Mouse (Mus musculus) CH12.LX (cell line): ENCODE data around the gene Ddn. TPM values are rescaled to one million over a fixed set of nuclear protein-coding genes. Genes with fewer than 3 reads are reported as not detected.

Experiments used
- DNase-seq: peaks from one replicate; pipeline ENCODE4 v3.0.0-alpha.2; 2013; ENCODE audit errors: extremely low read depth
- H3K27ac ChIP-seq: 2 replicates; pipeline ENCODE4 v1.5.1; 2012; ENCODE audit warnings: low read depth, mild to moderate bottlenecking, control low read depth, moderate library complexity; ENCODE audit not compliant: insufficient read depth
- H3K27me3 ChIP-seq: replicated peaks from 2 replicates; pipeline ENCODE3; 2012; ENCODE audit warnings: inconsistent platforms
- H3K36me3 ChIP-seq, 2 experiments: replicated peaks in 1 of 2; 2 replicates each; pipeline versions ENCODE3 to v1.6.1; 2012; ENCODE audit warnings: inconsistent platforms in 1 of 2, low read length in 1 of 2, mild to moderate bottlenecking in 1 of 2, mixed read lengths in 1 of 2, moderate library complexity in 1 of 2; ENCODE audit not compliant: control insufficient read depth in 1 of 2, insufficient read depth in 1 of 2
- H3K4me1 ChIP-seq, 2 experiments: 2 replicates each; pipeline ENCODE4 v1.6.1; 2012; ENCODE audit warnings: inconsistent platforms in 1 of 2, moderate library complexity in 1 of 2; ENCODE audit not compliant: insufficient read depth in 2 of 2, control insufficient read depth in 1 of 2
- H3K4me2 ChIP-seq: 2 replicates; pipeline ENCODE4 v1.6.1; 2012; ENCODE audit warnings: low read depth, mild to moderate bottlenecking, control low read depth; ENCODE audit not compliant: poor library complexity, insufficient read depth, severe bottlenecking
- H3K4me3 ChIP-seq, 3 experiments: fragments of 150-350 bp in 1 of 3; sonication (generic) in 1 of 3; replicated peaks in 1 of 3; 2 replicates each; pipeline versions ENCODE3 to v1.5.1; 2011 to 2012; ENCODE audit warnings: low read depth in 2 of 3, low read length in 2 of 3, mild to moderate bottlenecking in 2 of 3, moderate library complexity in 2 of 3, control low read depth in 1 of 3, improper control_type of control experiment in 1 of 3, inconsistent platforms in 1 of 3, mixed read lengths in 1 of 3; ENCODE audit not compliant: poor library complexity in 1 of 3
- H3K79me2 ChIP-seq: replicated peaks from 2 replicates; pipeline ENCODE4 v1.6.1; 2012; ENCODE audit warnings: mild to moderate bottlenecking, moderate library complexity; ENCODE audit not compliant: control insufficient read depth, poor library complexity, insufficient read depth, severe bottlenecking; ENCODE audit errors: extremely low read depth
- H3K9ac ChIP-seq: 2 replicates; pipeline ENCODE4 v1.6.1; 2012; ENCODE audit warnings: low read depth, mild to moderate bottlenecking, control low read depth, moderate library complexity; ENCODE audit not compliant: insufficient read depth
- H3K9me3 ChIP-seq: replicated peaks from 2 replicates; pipeline ENCODE3; 2012; ENCODE audit warnings: low read length, inconsistent platforms, mixed read lengths
- BHLHE40 ChIP-seq: IDR thresholded peaks from 2 replicates; pipeline ENCODE4 v1.6.1; 2011; ENCODE audit warnings: mild to moderate bottlenecking, low read depth, low read length, improper control_type of control experiment
- CHD2 ChIP-seq: IDR thresholded peaks from 2 replicates; pipeline ENCODE4 v1.6.1; 2011; ENCODE audit warnings: low read length, improper control_type of control experiment
- CTCF ChIP-seq, 2 experiments: IDR thresholded peaks in 1 of 2; conservative IDR thresholded peaks in 1 of 2; 2 replicates each; pipeline ENCODE4 v1.5.1; 2011 to 2012; ENCODE audit warnings: low read depth in 2 of 2, low read length in 2 of 2, improper control_type of control experiment in 1 of 2, inconsistent platforms in 1 of 2, mild to moderate bottlenecking in 1 of 2, moderate library complexity in 1 of 2
- E2F4 ChIP-seq: IDR thresholded peaks from 2 replicates; pipeline ENCODE4 v1.6.1; 2011; ENCODE audit warnings: low read depth, low read length, improper control_type of control experiment; ENCODE audit not compliant: insufficient replicate concordance
- ELF1 ChIP-seq: IDR thresholded peaks from 2 replicates; pipeline ENCODE4 v1.6.1; 2014; ENCODE audit warnings: low read depth, mild to moderate bottlenecking, inconsistent platforms, low read length, improper control_type of control experiment
- JUND ChIP-seq: conservative IDR thresholded peaks from 2 replicates; pipeline ENCODE4 v1.6.1; 2011; ENCODE audit warnings: low read depth, low read length, improper control_type of control experiment
- KAT2A ChIP-seq: IDR thresholded peaks from 2 replicates; pipeline ENCODE4 v1.6.1; 2012; ENCODE audit warnings: low read length, improper control_type of control experiment, inconsistent platforms; ENCODE audit not compliant: insufficient replicate concordance
- MAX ChIP-seq: IDR thresholded peaks from 2 replicates; pipeline ENCODE4 v1.6.1; 2011; ENCODE audit warnings: low read length, improper control_type of control experiment
- MAZ ChIP-seq: IDR thresholded peaks from 2 replicates; pipeline ENCODE4 v1.6.1; 2012; ENCODE audit warnings: low read depth, mild to moderate bottlenecking, inconsistent platforms, low read length, improper control_type of control experiment, moderate library complexity
- MEF2A ChIP-seq: IDR thresholded peaks from 2 replicates; pipeline ENCODE4 v1.6.1; 2014; ENCODE audit warnings: low read depth, mild to moderate bottlenecking, inconsistent platforms, low read length, improper control_type of control experiment, borderline replicate concordance
- MXI1 ChIP-seq: IDR thresholded peaks from 2 replicates; pipeline ENCODE4 v1.6.1; 2011; ENCODE audit warnings: mild to moderate bottlenecking, low read depth, low read length, improper control_type of control experiment
- MYC ChIP-seq: IDR thresholded peaks from 2 replicates; pipeline ENCODE4 v1.6.1; 2011; ENCODE audit warnings: low read depth, mild to moderate bottlenecking, improper control_type of control experiment, low read length
- PAX5 ChIP-seq: IDR thresholded peaks from 2 replicates; pipeline ENCODE4 v1.6.1; 2012; ENCODE audit warnings: low read length, inconsistent platforms, mixed read lengths
- RAD21 ChIP-seq: IDR thresholded peaks from 2 replicates; pipeline ENCODE4 v1.6.1; 2011; ENCODE audit warnings: low read depth, mild to moderate bottlenecking, low read length, improper control_type of control experiment, moderate library complexity
- RCOR1 ChIP-seq: conservative IDR thresholded peaks from 2 replicates; pipeline ENCODE4 v1.6.1; 2012; ENCODE audit warnings: low read depth, mild to moderate bottlenecking, inconsistent platforms, low read length, improper control_type of control experiment
- SMC3 ChIP-seq: IDR thresholded peaks from 2 replicates; pipeline ENCODE4 v1.6.1; 2011; ENCODE audit warnings: low read depth, low read length, improper control_type of control experiment
- TBP ChIP-seq: conservative IDR thresholded peaks from 2 replicates; pipeline ENCODE4 v1.6.1; 2011; ENCODE audit warnings: low read depth, low read length, improper control_type of control experiment
- UBTF ChIP-seq: IDR thresholded peaks from 2 replicates; pipeline ENCODE4 v1.6.1; 2012; ENCODE audit warnings: low read depth, mild to moderate bottlenecking, inconsistent platforms, low read length, improper control_type of control experiment, moderate library complexity
- USF1 ChIP-seq: IDR thresholded peaks from 2 replicates; pipeline ENCODE4 v1.6.1; 2014; ENCODE audit warnings: low read depth, mild to moderate bottlenecking, inconsistent platforms, low read length, improper control_type of control experiment
- USF2 ChIP-seq: conservative IDR thresholded peaks from 2 replicates; pipeline ENCODE4 v1.6.1; 2011; ENCODE audit warnings: low read depth, low read length, improper control_type of control experiment
- ZKSCAN1 ChIP-seq: IDR thresholded peaks from 2 replicates; pipeline ENCODE4 v1.6.1; 2012; ENCODE audit warnings: low read depth, inconsistent platforms, low read length, improper control_type of control experiment, borderline replicate concordance
- ZNF384 ChIP-seq: IDR thresholded peaks from 2 replicates; pipeline ENCODE4 v1.6.1; 2012; ENCODE audit warnings: low read depth, low read length, improper control_type of control experiment, inconsistent platforms
- dilution Hi-C: fragments of 300-500 bp; cut with MboI; formaldehyde crosslinking; loops from 2 replicates; pipeline ENCODE4 v1.14.3; 2020; ENCODE audit warnings: low sequenced_read_pairs; ENCODE audit not compliant: extremely low pct_unique_long_range_greater_than_20kb, extremely low pct_ligation_motif_present
- in situ Hi-C: fragments of 300-500 bp; cut with MboI; formaldehyde crosslinking; loops from 3 replicates; pipeline ENCODE4 v1.14.3; 2019; ENCODE audit warnings: low sequenced_read_pairs, low pct_ligation_motif_present, low pct_unique_long_range_greater_than_20kb, mixed read lengths
- polyA plus RNA-seq: library from polyadenylated mRNA; unstranded; fragments of >175 nt; gene quantifications from 2 replicates; pipeline ENCODE4 v1.2.1, GENCODE M21; 2012; ENCODE audit warnings: low read depth; ENCODE audit not compliant: insufficient read length
- total RNA-seq, 2 experiments: library from RNA; depleted of rRNA; stranded (reverse); fragments of 300-350 nt in 1 of 2; fragments of >200 nt in 1 of 2; gene quantifications; 2 replicates each; pipeline ENCODE4 v1.2.3; 2012 to 2014

Gene Ddn
- total and polyA plus RNA-seq, 3 experiments, result 0.04 TPM; not detected in 2

GRCm38 (mm10) chr15:98787930-98788329 is 21.4 kb downstream of the Ddn start:
- Histone ChIP-seq H3K27me3 (peaks cover 46% of the 10 kb centered on the region), H3K79me2 (no peaks in the 10 kb centered on the region), H3K36me3 (no peaks in the 10 kb centered on the region), H3K27ac (no peak overlapping the region), H3K9me3 (peaks cover 28% of the 10 kb centered on the region), H3K4me2 (no peak overlapping the region), H3K9ac (no peak overlapping the region), H3K4me3 (no peak overlapping the region), H3K4me1 (peaks cover 18 to 27% of the 10 kb centered on the region in 2 experiments)
- TF ChIP-seq MXI1 (no peak), MYC (no peak), MEF2A (no peak), CHD2 (no peak), KAT2A (no peak), UBTF (no peak), CTCF (conservative IDR thresholded peaks at IDR 0.05 in 1 of 2, IDR thresholded peaks at IDR 0.05 in 1 of 2; ENCODE audit: low read depth in 2 of 2, low read length in 2 of 2) (peak in 1 of 2 experiments; percentile 77; a peak in 2 of 4 replicates), MAZ (no peak), USF2 (no peak), MAX (no peak), USF1 (no peak), JUND (no peak), BHLHE40 (no peak), SMC3 (peak; percentile 53), E2F4 (no peak), ELF1 (no peak), RAD21 (peak; percentile 73), TBP (no peak)
- DNase-seq, result no peak
- in situ Hi-C loops (no loop called here), dilution Hi-C loops (no loop called here)

DNA sequence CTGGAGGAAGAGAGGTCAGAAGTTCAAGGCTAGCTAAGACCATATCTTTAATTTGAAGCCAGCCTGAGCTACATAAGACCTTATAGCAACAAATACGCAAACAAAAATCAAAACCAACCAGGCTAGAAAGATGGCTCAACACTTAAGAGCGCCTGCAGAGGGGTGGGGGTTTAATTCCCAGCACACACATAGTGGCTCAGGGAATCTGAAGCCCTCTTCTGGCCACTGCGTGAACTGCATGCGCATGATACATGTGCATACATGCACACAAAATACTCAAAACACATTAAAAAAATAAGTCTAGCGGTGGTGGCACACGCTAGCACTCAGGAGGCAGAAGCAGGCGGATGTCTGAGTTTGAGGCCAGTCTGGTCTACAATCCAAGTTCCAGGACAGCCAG is 23.5 kb downstream of the Ddn start:
- dilution Hi-C loops (no loop called here), in situ Hi-C loops (no loop called here)
- peaks cover 26% of the 10 kb centered on the region for H3K27me3 ChIP-seq
- H3K79me2 ChIP-seq, result no peaks in the 10 kb centered on the region
- peaks cover 5 to 15% of the 10 kb centered on the region in 2 experiments; a peak in 3 of 4 replicates for H3K4me1 ChIP-seq
- no peaks in the 10 kb centered on the region for H3K36me3 ChIP-seq
- H3K4me3 ChIP-seq, result no peak overlapping the region
- H3K4me2 ChIP-seq, result no peak overlapping the region
- TF ChIP-seq RAD21, result peak; percentile 22
- TF ChIP-seq SMC3, result peak; percentile 44
- TF ChIP-seq PAX5, result no peak
- TF ChIP-seq RCOR1, result no peak
- no peak for TF ChIP-seq JUND
- TF ChIP-seq ZKSCAN1, result no peak
- TF ChIP-seq ZNF384, result no peak
- peak; percentile 62 to 81 for TF ChIP-seq CTCF (conservative IDR thresholded peaks at IDR 0.05 in 1 of 2, IDR thresholded peaks at IDR 0.05 in 1 of 2; ENCODE audit: low read depth in 2 of 2, low read length in 2 of 2)
- peaks cover 12% of the 10 kb centered on the region for H3K9me3 ChIP-seq
- DNase-seq, result peak; percentile 58
- no peak overlapping the region for H3K9ac ChIP-seq
- no peak overlapping the region for H3K27ac ChIP-seq
